7 mouse cellular contexts compared by ENCODE assay signal in the genomic region with DNA sequence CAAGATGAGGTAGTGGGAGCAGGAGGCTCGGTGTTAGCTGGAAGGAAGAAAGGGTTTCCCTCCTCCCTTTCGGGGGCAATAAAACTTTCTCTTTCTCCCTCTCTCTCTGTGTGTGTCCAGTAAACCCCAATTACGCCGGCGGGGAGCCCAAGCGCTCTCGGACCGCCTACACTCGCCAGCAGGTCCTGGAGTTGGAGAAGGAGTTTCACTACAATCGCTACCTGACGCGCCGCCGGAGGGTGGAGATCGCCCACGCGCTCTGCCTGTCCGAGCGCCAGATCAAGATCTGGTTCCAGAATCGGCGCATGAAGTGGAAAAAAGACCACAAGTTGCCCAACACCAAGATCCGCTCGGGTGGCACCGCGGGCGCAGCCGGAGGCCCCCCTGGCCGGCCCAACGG. TPM values are rescaled to one million over a fixed set of nuclear protein-coding genes. Genes with fewer than 3 reads are reported as not detected.
DNase-seq lines count a peak whose midpoint lies in the region; ATAC-seq and TF ChIP-seq lines count a peak whose summit lies in the region.

No protein-coding gene starts in this region.

- H3K27me3 ChIP-seq in Patski = no peaks in the 10 kb centered on the region
- no peaks in the 10 kb centered on the region for H3K27me3 ChIP-seq in intestine, embryonic 14.5 days (replicated peaks; ENCODE audit: control insufficient read depth, insufficient read depth, low read length)
- peaks cover 91% of the 10 kb centered on the region for H3K27me3 ChIP-seq in liver, embryonic 16.5 days (ENCODE audit: control insufficient read depth, insufficient read depth, low read depth, low read length)

- H3K9ac ChIP-seq in intestine, embryonic 14.5 days (ENCODE audit: low read length) = peak overlapping the region; percentile 96
- H3K9ac ChIP-seq in liver, embryonic 16.5 days (ENCODE audit: low read depth, low read length) = no peak overlapping the region

- 0% methylated on average over 29 of the region's 29 CpGs for WGBS in intestine, embryonic 14.5 days
- WGBS in liver, embryonic 16.5 days (ENCODE audit: insufficient replicate concordance) = under 1% methylated on average over 29 of the region's 29 CpGs

- no peak for TF ChIP-seq CTCF in Patski (IDR thresholded peaks at IDR 0.05)

- peak; percentile 4 for ATAC-seq in Patski
- no peak for ATAC-seq in intestine, embryonic 14.5 days (replicated peaks; ENCODE audit: low FRiP score, low TSS enrichment, low read depth)
- ATAC-seq in liver, embryonic 16.5 days (ENCODE audit: low read depth) = no peak
- no peak for ATAC-seq in inflammation-experienced regulatory T-cells, adult 6 months

- H3K36me3 ChIP-seq in intestine, embryonic 14.5 days (ENCODE audit: control insufficient read depth, insufficient read depth, low read length) = peaks cover 16% of the 10 kb centered on the region; the same call in 1 of the 2 replicates
- no peaks in the 10 kb centered on the region for H3K36me3 ChIP-seq in liver, embryonic 16.5 days (ENCODE audit: control insufficient read depth, insufficient read depth)

- CTCF ChIA-PET in Patski (lab: Charles Lee) = no interaction called here

- H3K27ac ChIP-seq in intestine, embryonic 14.5 days (ENCODE audit: low read depth) = peak overlapping the region; percentile 99
- peak overlapping the region; percentile 10; the same call in 1 of the 2 replicates for H3K27ac ChIP-seq in liver, embryonic 16.5 days (ENCODE audit: low read length)

- H3K4me1 ChIP-seq in intestine, embryonic 14.5 days (replicated peaks; ENCODE audit: control insufficient read depth, insufficient read depth, low read length) = peaks cover 36% of the 10 kb centered on the region
- H3K4me1 ChIP-seq in liver, embryonic 16.5 days (ENCODE audit: control insufficient read depth, low read depth, low read length) = no peaks in the 10 kb centered on the region

- in situ Hi-C loops in Patski (cut with MboI; ENCODE audit: low pct_unique_long_range_greater_than_20kb) = no loop called here

- POLR2A ChIA-PET in Patski (lab: Charles Lee) = interaction anchor here (0.9 to 8.5 kb wide), 3 partner anchors 12 to 420 kb away, joined by 3 to 92 read pairs (median 28); a partner anchor contains a TSS

- H3K4me3 ChIP-seq in intestine, embryonic 14.5 days (ENCODE audit: low read depth, low read length) = peak overlapping the region; percentile 69
- peak overlapping the region; percentile 13 for H3K4me3 ChIP-seq in liver, embryonic 16.5 days (ENCODE audit: low read depth, low read length)

- H3K9me3 ChIP-seq in intestine, embryonic 14.5 days (ENCODE audit: control insufficient read depth, low read length) = no peaks in the 10 kb centered on the region
- H3K9me3 ChIP-seq in liver, embryonic 16.5 days (replicated peaks; ENCODE audit: control insufficient read depth, low read length) = no peaks in the 10 kb centered on the region

- peak overlapping the region; percentile 89 for H3K4me2 ChIP-seq in intestine, embryonic 14.5 days (ENCODE audit: low read length)
- H3K4me2 ChIP-seq in liver, embryonic 16.5 days (ENCODE audit: low read depth, low read length) = peak overlapping the region; percentile 51

- peak; percentile 56 for DNase-seq in 3T3-L1 (ENCODE audit: low read depth, low spot score)
- DNase-seq in Patski (ENCODE audit: low read depth, low spot score) = no peak
- peak; percentile 81 for DNase-seq in intestine, embryonic 14.5 days (ENCODE audit: low spot score)
- no peak for DNase-seq in layer of hippocampus, adult 8-10 months (ENCODE audit: low spot score in 2 of 2)
- no peak for DNase-seq in natural killer cell, adult 2 months (ENCODE audit: low spot score in 2 of 2)

RNA-seq across cellular contexts. Expression of a gene that starts 1.8 kb away (rescaled TPM):
- 12.2 TPM for polyA plus RNA-seq in Patski (2021)
- 3.5 and 3.8 TPM in 2 replicates for polyA plus RNA-seq in intestine, embryonic 14.5 days (2014; fragmentation: Nextera tagmentation; extraction: Ambion mirVana)
- 0.08 and 0.11 TPM in 2 replicates for polyA plus RNA-seq in liver, embryonic 16.5 days (2015; fragmentation: Nextera tagmentation; extraction: Ambion mirVana)
- 1 to 10 TPM in 2 of 3 experiments, under 1 TPM in 1; 0.92 to 1.5 (median 1.2) TPM for polyA plus RNA-seq in inflammation-experienced regulatory T-cells, adult 6 months (2017; shearing (Covaris generic))
- total RNA-seq in layer of hippocampus, adult 8-10 months (2022) = under 1 TPM in 1 of 4 experiments, not detected in 3; 0.13 TPM

RNA-seq across cellular contexts. Expression of a gene that starts 3.2 kb away (rescaled TPM):
- 53.8 TPM for polyA plus RNA-seq in Patski (2021)
- 3.7 and 4.9 TPM in 2 replicates for polyA plus RNA-seq in intestine, embryonic 14.5 days (2014; fragmentation: Nextera tagmentation; extraction: Ambion mirVana)
- 0.11 TPM in 1 of 2 replicates, not detected in the other for polyA plus RNA-seq in liver, embryonic 16.5 days (2015; fragmentation: Nextera tagmentation; extraction: Ambion mirVana)
- under 1 TPM in 1 of 3 experiments, not detected in 2; 0.86 TPM for polyA plus RNA-seq in inflammation-experienced regulatory T-cells, adult 6 months (2017; shearing (Covaris generic))
- total RNA-seq in layer of hippocampus, adult 8-10 months (2022) = not detected

RNA-seq across cellular contexts. Expression of a gene that starts 16.8 kb away (rescaled TPM):
- polyA plus RNA-seq in Patski (2021) = 24.4 TPM
- polyA plus RNA-seq in intestine, embryonic 14.5 days (2014; fragmentation: Nextera tagmentation; extraction: Ambion mirVana) = 49.6 and 51.6 TPM in 2 replicates
- 0.26 and 0.37 TPM in 2 replicates for polyA plus RNA-seq in liver, embryonic 16.5 days (2015; fragmentation: Nextera tagmentation; extraction: Ambion mirVana)
- polyA plus RNA-seq in inflammation-experienced regulatory T-cells, adult 6 months (2017; shearing (Covaris generic)) = not detected
- not detected for total RNA-seq in layer of hippocampus, adult 8-10 months (2022)

RNA-seq across cellular contexts. Expression of a gene that starts 27.6 kb away (rescaled TPM):
- polyA plus RNA-seq in Patski (2021) = 69.7 TPM
- polyA plus RNA-seq in intestine, embryonic 14.5 days (2014; fragmentation: Nextera tagmentation; extraction: Ambion mirVana) = 18.1 and 24.1 TPM in 2 replicates
- 0.08 TPM in 1 of 2 replicates, not detected in the other for polyA plus RNA-seq in liver, embryonic 16.5 days (2015; fragmentation: Nextera tagmentation; extraction: Ambion mirVana)
- polyA plus RNA-seq in inflammation-experienced regulatory T-cells, adult 6 months (2017; shearing (Covaris generic)) = not detected
- not detected for total RNA-seq in layer of hippocampus, adult 8-10 months (2022)

RNA-seq across cellular contexts. Expression of a gene that starts 30.4 kb away (rescaled TPM):
- polyA plus RNA-seq in Patski (2021) = 45.2 TPM
- polyA plus RNA-seq in intestine, embryonic 14.5 days (2014; fragmentation: Nextera tagmentation; extraction: Ambion mirVana) = 22.9 and 27.9 TPM in 2 replicates
- 0.62 and 0.90 TPM in 2 replicates for polyA plus RNA-seq in liver, embryonic 16.5 days (2015; fragmentation: Nextera tagmentation; extraction: Ambion mirVana)
- not detected for polyA plus RNA-seq in inflammation-experienced regulatory T-cells, adult 6 months (2017; shearing (Covaris generic))
- not detected for total RNA-seq in layer of hippocampus, adult 8-10 months (2022)

Comparison
In these comparisons a context has a peak if more than half of its experiments do, and no peak if none do; other contexts are left out.
1. DNase-seq: peak in 3T3-L1 (single experiment) and intestine, embryonic 14.5 days (single experiment); none in Patski (single experiment), layer of hippocampus, adult 8-10 months (0 of 2) and natural killer cell, adult 2 months (0 of 2).
2. RNA of a gene that starts 16.8 kb away (polyA plus RNA-seq): 49.6 to 51.6 TPM in intestine, embryonic 14.5 days and 24.4 TPM in Patski (single experiment); 0.26 to 0.37 TPM in liver, embryonic 16.5 days and not detected in inflammation-experienced regulatory T-cells, adult 6 months; every median in the first group is over 10 times any median in the second.